Comparison of ENCODE assay signal across 9 mouse cellular contexts in the genomic region with DNA sequence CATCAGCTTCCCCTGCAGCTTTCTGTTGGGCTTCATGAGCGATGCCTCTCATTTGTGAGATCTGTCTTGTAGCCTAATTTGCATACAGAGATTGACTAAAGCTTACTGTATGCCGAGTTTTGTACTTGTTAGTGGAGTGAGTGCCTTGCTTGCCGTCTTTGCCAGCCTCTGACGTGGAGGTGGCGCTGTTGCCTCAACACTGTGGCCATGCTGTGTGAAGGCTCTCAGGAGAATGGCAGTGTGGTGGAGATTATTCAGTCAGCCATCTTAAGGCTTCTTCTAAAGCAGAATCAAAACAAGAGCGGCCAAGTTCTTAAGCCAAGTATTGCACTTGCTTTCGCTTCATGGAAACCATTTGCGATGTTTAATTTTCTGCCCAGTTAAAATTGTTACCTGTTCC. TPM values are rescaled to one million over a fixed set of nuclear protein-coding genes. Genes with fewer than 3 reads are reported as not detected.
DNase-seq lines count a peak whose midpoint lies in the region; ATAC-seq and TF ChIP-seq lines count a peak whose summit lies in the region.
"Had no signal": no experiment of that assay in that cellular context is flagged by ENCODE, and none has a peak within 500 bp of the region (broad histone marks: within the 10 kb centered on the region; RNA-seq: fewer than 3 reads in every experiment).

No protein-coding gene starts in this region.

- H3K4me3 ChIP-seq in hindbrain, postnatal 0 days (ENCODE audit: low read length), result no peak overlapping the region
- no peak overlapping the region for H3K4me3 ChIP-seq in hindbrain, embryonic 11.5 days (ENCODE audit: low read depth, low read length)
- H3K4me3 ChIP-seq in intestine, embryonic 16.5 days (ENCODE audit: low read length), result no peak overlapping the region
- H3K4me3 ChIP-seq: limb, embryonic 12.5 days had no signal

- WGBS in hindbrain, postnatal 0 days, result 66% methylated on average over 8 of the region's 8 CpGs
- WGBS in hindbrain, embryonic 11.5 days, result 90% methylated on average over 8 of the region's 8 CpGs
- WGBS in intestine, embryonic 16.5 days, result 84% methylated on average over 8 of the region's 8 CpGs

- H3K27ac ChIP-seq in hindbrain, postnatal 0 days, result no peak overlapping the region
- H3K27ac ChIP-seq in hindbrain, embryonic 11.5 days (ENCODE audit: low read depth, low read length), result no peak overlapping the region
- no peak overlapping the region for H3K27ac ChIP-seq in intestine, embryonic 16.5 days (ENCODE audit: low read length)
- H3K27ac ChIP-seq: limb, embryonic 12.5 days had no signal

- DNase-seq in hindbrain, postnatal 0 days (ENCODE audit: low spot score), result peak; percentile 44
- DNase-seq in hindbrain, embryonic 11.5 days (ENCODE audit: low spot score), result no peak
- DNase-seq in ES-CJ7 (ENCODE audit: low read depth, low spot score), result peak; percentile 81
- peak; percentile 16 for DNase-seq in fibroblast of lung, adult 2 months (ENCODE audit: low read depth)
- peak; percentile 29 to 74 for DNase-seq in left cerebral cortex, postnatal 25 days (ENCODE audit: low spot score in 2 of 2)
- peak; percentile 46 to 48 for DNase-seq in thymus, postnatal 36 days

- intact Hi-C loops in left cerebral cortex, postnatal 25 days (cut with DNase I), result no loop called here

- no peak overlapping the region for H3K9ac ChIP-seq in hindbrain, postnatal 0 days (replicated peaks; ENCODE audit: low read length)
- no peak overlapping the region for H3K9ac ChIP-seq in hindbrain, embryonic 11.5 days (ENCODE audit: low read depth, low read length)
- H3K9ac ChIP-seq in intestine, embryonic 16.5 days (ENCODE audit: low read depth, low read length), result no peak overlapping the region
- H3K9ac ChIP-seq: limb, embryonic 12.5 days had no signal

- H3K36me3 ChIP-seq in hindbrain, postnatal 0 days (ENCODE audit: insufficient read depth, low read length), result peaks cover 18% of the 10 kb centered on the region; the same call in 1 of the 2 replicates
- no peaks in the 10 kb centered on the region for H3K36me3 ChIP-seq in hindbrain, embryonic 11.5 days (ENCODE audit: control insufficient read depth, insufficient read depth, low read length)
- H3K36me3 ChIP-seq in intestine, embryonic 16.5 days (ENCODE audit: control insufficient read depth, insufficient read depth, low read length), result no peaks in the 10 kb centered on the region

- no peaks in the 10 kb centered on the region for H3K27me3 ChIP-seq in hindbrain, postnatal 0 days (ENCODE audit: insufficient read depth, low read length)
- no peaks in the 10 kb centered on the region for H3K27me3 ChIP-seq in hindbrain, embryonic 11.5 days (ENCODE audit: control insufficient read depth, insufficient read depth, low read length)
- no peaks in the 10 kb centered on the region for H3K27me3 ChIP-seq in intestine, embryonic 16.5 days (replicated peaks; ENCODE audit: control insufficient read depth, insufficient read depth, low read length)
- H3K27me3 ChIP-seq: limb, embryonic 12.5 days had no signal

- H3K9me3 ChIP-seq in hindbrain, postnatal 0 days (ENCODE audit: low read length), result no peaks in the 10 kb centered on the region
- no peaks in the 10 kb centered on the region for H3K9me3 ChIP-seq in hindbrain, embryonic 11.5 days (ENCODE audit: control insufficient read depth, low read length)
- no peaks in the 10 kb centered on the region for H3K9me3 ChIP-seq in intestine, embryonic 16.5 days (ENCODE audit: control insufficient read depth, low read length)
- H3K9me3 ChIP-seq: limb, embryonic 12.5 days had no signal

- 0 out of 2 replicates have a peak, but pooled peaks cover 3% of the 10 kb centered on the region for H3K4me1 ChIP-seq in hindbrain, postnatal 0 days (ENCODE audit: insufficient read depth, low read length)
- H3K4me1 ChIP-seq in hindbrain, embryonic 11.5 days (replicated peaks; ENCODE audit: control insufficient read depth, insufficient read depth, low read length), result no peaks in the 10 kb centered on the region
- H3K4me1 ChIP-seq in intestine, embryonic 16.5 days (ENCODE audit: control insufficient read depth, insufficient read depth, low read length), result no peaks in the 10 kb centered on the region

- no peak overlapping the region for H3K4me2 ChIP-seq in hindbrain, postnatal 0 days (ENCODE audit: low read depth, low read length)
- H3K4me2 ChIP-seq in hindbrain, embryonic 11.5 days (replicated peaks; ENCODE audit: low read depth, low read length), result no peak overlapping the region
- no peak overlapping the region for H3K4me2 ChIP-seq in intestine, embryonic 16.5 days (ENCODE audit: low read depth, low read length)
- H3K4me2 ChIP-seq: limb, embryonic 12.5 days had no signal

- peak; percentile 59 for TF ChIP-seq CTCF in hindbrain, postnatal 0 days (IDR thresholded peaks at IDR 0.05; ENCODE audit: low read depth)

- ATAC-seq in hindbrain, postnatal 0 days, result no peak
- no peak for ATAC-seq in hindbrain, embryonic 11.5 days (ENCODE audit: low FRiP score)
- ATAC-seq in megakaryocyte, adult 5-6 weeks (ENCODE audit: poor library complexity, severe bottlenecking), result no peak
- no peak for ATAC-seq in intestine, embryonic 16.5 days

RNA-seq across cellular contexts. Expression of a gene that starts 59.6 kb away (rescaled TPM):
- 185 and 212 TPM in 2 replicates for total RNA-seq in hindbrain, postnatal 0 days (2014; rRNA removed)
- polyA plus RNA-seq in hindbrain, postnatal 0 days (2015; fragmentation: Nextera tagmentation; extraction: Ambion mirVana), result 64.4 and 69.9 TPM in 2 replicates
- polyA plus RNA-seq in hindbrain, embryonic 11.5 days (2014; fragmentation: Nextera tagmentation; extraction: Ambion mirVana), result 131 and 140 TPM in 2 replicates
- 100 to 1,000 TPM; 197 to 215 TPM for total RNA-seq in left cerebral cortex, postnatal 25 days (2021)
- total RNA-seq in megakaryocyte, adult 5-6 weeks (2015), result 1.6 and 1.9 TPM in 2 replicates
- 0.59 and 1.5 TPM in 2 replicates for total RNA-seq in megakaryocyte, adult 5-6 weeks (2017)
- 49.5 and 50.1 TPM in 2 replicates for polyA plus RNA-seq in intestine, embryonic 16.5 days (2015; fragmentation: Nextera tagmentation; extraction: Ambion mirVana)

Comparison
In these comparisons a context has a peak if more than half of its experiments do, and no peak if none do; other contexts are left out.
1. RNA of a gene that starts 59.6 kb away (total RNA-seq): 197 to 215 TPM in left cerebral cortex, postnatal 25 days and 185 to 212 TPM in hindbrain, postnatal 0 days; 0.59 to 1.9 TPM in megakaryocyte, adult 5-6 weeks; every median in the first group is over 10 times any median in the second.